Mouse (Mus musculus): ENCODE measurements around the gene Brdt. TPM values are rescaled to one million over a fixed set of nuclear protein-coding genes. Genes with fewer than 3 reads are reported as not detected.

The Brdt gene
- polyA plus RNA-seq, 1 experiment from 2014 or later, result 4.2 TPM

- no peak within 1 kb of the TSS for H3K4me3 ChIP-seq (ENCODE audit: low read length)
- H3K9me3 ChIP-seq (ENCODE audit: control insufficient read depth, low read length), result no peaks in the 10 kb centered on the region
- no peak within 1 kb of the TSS for H3K27ac ChIP-seq (ENCODE audit: low read depth, low read length)
- no peaks in the 10 kb centered on the region for H3K36me3 ChIP-seq (ENCODE audit: control insufficient read depth, insufficient read depth, low read length)
- no peak for ATAC-seq
- H3K4me1 ChIP-seq (ENCODE audit: control insufficient read depth, insufficient read depth, low read depth, low read length), result no peaks in the 10 kb centered on the region
- WGBS, result 74% methylated on average over 3 of the region's 3 CpGs
- no peak within 1 kb of the TSS for H3K4me2 ChIP-seq (ENCODE audit: low read length)
- no peak within 1 kb of the TSS for H3K9ac ChIP-seq (ENCODE audit: low read depth, low read length)
- H3K27me3 ChIP-seq (replicated peaks; ENCODE audit: control insufficient read depth, insufficient read depth, low read length), result no peaks in the 10 kb centered on the region
Observed at GRCm38 (mm10) chr5:107431249-107431648, 100.3 kb downstream of the Brdt start, which contains the start of gene Lpcat2b. TSS of gene Lpcat2b (plus strand) at chr5:107431549.

- Histone ChIP-seq H3K4me2 (ENCODE audit: low read length) (no peak overlapping the region), H3K27ac (ENCODE audit: low read depth, low read length) (no peak overlapping the region), H3K4me1 (ENCODE audit: control insufficient read depth, insufficient read depth, low read depth, low read length) (peaks cover 5% of the 10 kb centered on the region), H3K27me3 (replicated peaks; ENCODE audit: control insufficient read depth, insufficient read depth, low read length) (no peaks in the 10 kb centered on the region), H3K4me3 (ENCODE audit: low read length) (no peak overlapping the region), H3K36me3 (ENCODE audit: control insufficient read depth, insufficient read depth, low read length) (no peaks in the 10 kb centered on the region), H3K9me3 (ENCODE audit: control insufficient read depth, low read length) (no peaks in the 10 kb centered on the region), H3K9ac (ENCODE audit: low read depth, low read length) (no peak overlapping the region)
- 81% methylated on average over 5 of the region's 5 CpGs for WGBS
- ATAC-seq, result no peak
Observed at GRCm38 (mm10) chr5:107434001-107434400, 103.0 kb downstream of the Brdt start.

DNA sequence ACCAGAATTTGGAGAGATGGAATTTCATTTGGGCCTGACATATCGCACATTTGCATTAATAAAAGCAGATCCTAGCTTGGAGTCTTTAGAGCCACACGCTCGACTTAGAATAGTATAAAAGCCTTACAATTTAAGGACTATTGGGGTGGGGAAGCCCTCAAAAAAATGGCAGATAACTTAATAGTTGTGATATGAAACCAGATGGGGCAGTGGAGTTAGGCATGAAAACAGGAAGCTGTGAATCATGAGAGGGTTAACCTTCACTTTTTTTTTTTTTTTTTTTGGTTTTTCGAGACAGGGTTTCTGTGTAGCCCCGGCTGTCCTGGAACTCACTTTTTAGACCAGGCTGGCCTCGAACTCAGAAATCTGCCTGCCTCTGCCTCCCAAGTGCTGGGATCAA is 105.2 kb downstream of the Brdt start:
- Histone ChIP-seq H3K4me3 (ENCODE audit: low read length) (no peak overlapping the region), H3K4me2 (ENCODE audit: low read length) (no peak overlapping the region), H3K27me3 (replicated peaks; ENCODE audit: control insufficient read depth, insufficient read depth, low read length) (no peaks in the 10 kb centered on the region), H3K4me1 (ENCODE audit: control insufficient read depth, insufficient read depth, low read depth, low read length) (peaks cover 5% of the 10 kb centered on the region), H3K27ac (ENCODE audit: low read depth, low read length) (no peak overlapping the region), H3K36me3 (ENCODE audit: control insufficient read depth, insufficient read depth, low read length) (no peaks in the 10 kb centered on the region), H3K9ac (ENCODE audit: low read depth, low read length) (no peak overlapping the region), H3K9me3 (ENCODE audit: control insufficient read depth, low read length) (no peaks in the 10 kb centered on the region)
- WGBS, result 95% methylated on average over 6 of the region's 6 CpGs
- no peak for ATAC-seq

Other genes starting within 250 kb of the Brdt start
- 5.9 and 7.4 TPM in 2 replicates for gene Tgfbr3, start 41.5 kb upstream of the Brdt start, polyA plus RNA-seq (2015; fragmentation: Nextera tagmentation; extraction: Ambion mirVana)
- 3.0 and 3.1 TPM in 2 replicates for gene Ephx4, start 71.6 kb downstream of the Brdt start, polyA plus RNA-seq (2015; fragmentation: Nextera tagmentation; extraction: Ambion mirVana)
- not detected in 2 replicates for gene Lpcat2b, start 100.4 kb downstream of the Brdt start, polyA plus RNA-seq (2015; fragmentation: Nextera tagmentation; extraction: Ambion mirVana)
- gene Btbd8, start 106.8 kb downstream of the Brdt start, polyA plus RNA-seq (2015; fragmentation: Nextera tagmentation; extraction: Ambion mirVana), result 19.9 and 24.6 TPM in 2 replicates
- gene Gm42669, start 176.5 kb downstream of the Brdt start, polyA plus RNA-seq (2015; fragmentation: Nextera tagmentation; extraction: Ambion mirVana), result 0.28 and 0.55 TPM in 2 replicates
- 0.19 and 0.29 TPM in 2 replicates for gene 1700028K03Rik, start 203.6 kb downstream of the Brdt start, polyA plus RNA-seq (2015; fragmentation: Nextera tagmentation; extraction: Ambion mirVana)